Mouse (Mus musculus): ENCODE measurements around the gene Hyal1.

- TF ChIP-seq POLR2AphosphoS2 (IDR thresholded peaks at IDR 0.05; ENCODE audit: low read length) (no peak), EP300 (IDR thresholded peaks at IDR 0.05; ENCODE audit: low read depth in 1 of 2, low read length in 2 of 2) (no peak), CTCF (IDR thresholded peaks at IDR 0.05 in 2 of 3, conservative IDR thresholded peaks at IDR 0.05 in 1 of 3; ENCODE audit: control insufficient read depth in 1 of 3, insufficient read depth in 1 of 3, low read depth in 2 of 3, low read length in 3 of 3, poor library complexity in 1 of 3, severe bottlenecking in 1 of 3) (peak; percentile 11 to 38 (median 36); a peak in 4 of 6 replicates), TCF12 (IDR thresholded peaks at IDR 0.05; ENCODE audit: low read depth, low read length) (no peak), ZNF384 (IDR thresholded peaks at IDR 0.05; ENCODE audit: low read depth, low read length) (no peak), ZC3H11A (IDR thresholded peaks at IDR 0.05; ENCODE audit: low read depth, low read length) (no peak), USF1 (IDR thresholded peaks at IDR 0.05; ENCODE audit: low read depth, low read length) (no peak), MAX (IDR thresholded peaks at IDR 0.05; ENCODE audit: low read length) (no peak), UBTF (IDR thresholded peaks at IDR 0.05; ENCODE audit: borderline replicate concordance, insufficient read depth, low read depth, low read length) (no peak), ZKSCAN1 (IDR thresholded peaks at IDR 0.05; ENCODE audit: low read depth, low read length) (no peak)
Measured at GRCm38 (mm10) chr9:107625351-107626128, 48.8 kb downstream of the Hyal1 start.

All from MEL (cell line).